ENCODE assay signal across 7 mouse cellular contexts in genomic region chr1:93635580-93636192, GRCm38 (mm10). TPM values are rescaled to one million over a fixed set of nuclear protein-coding genes. Genes with fewer than 3 reads are reported as not detected.
A peak's percentile ranks its signal among the peaks of the same experiment; 100 is the strongest.
DNase-seq lines count a peak whose midpoint lies in the region; ATAC-seq and TF ChIP-seq lines count a peak whose summit lies in the region.

No protein-coding gene starts in this region.

- peak; percentile 99 for DNase-seq in adrenal gland, postnatal 14 days
- DNase-seq in embryonic facial prominence, embryonic 10.5 days (ENCODE audit: low spot score): peak; percentile 98
- DNase-seq in gonadal fat pad, adult 2 months (ENCODE audit: low read depth): peak; percentile 82
- DNase-seq in left cerebral cortex, postnatal 4 days: peak; percentile 99

- 2% methylated on average over 44 of the region's 44 CpGs for WGBS in embryonic facial prominence, embryonic 10.5 days
- WGBS in intestine, postnatal 0 days: under 1% methylated on average over 44 of the region's 44 CpGs
- 2% methylated on average over 44 of the region's 44 CpGs for WGBS in midbrain, embryonic 12.5 days
- under 1% methylated on average over 44 of the region's 44 CpGs for WGBS in small intestine, adult 2 months

- ATAC-seq in intestine, postnatal 0 days: peak; percentile 95
- peak; percentile 99 for ATAC-seq in midbrain, embryonic 12.5 days (ENCODE audit: low FRiP score, low read depth)

- no peaks in the 10 kb centered on the region for H3K9me3 ChIP-seq in embryonic facial prominence, embryonic 10.5 days
- no peaks in the 10 kb centered on the region for H3K9me3 ChIP-seq in intestine, postnatal 0 days (ENCODE audit: control insufficient read depth)
- H3K9me3 ChIP-seq in midbrain, embryonic 12.5 days: no peaks in the 10 kb centered on the region

- H3K27me3 ChIP-seq in embryonic facial prominence, embryonic 10.5 days (replicated peaks; ENCODE audit: low read depth, poor library complexity, severe bottlenecking): no peaks in the 10 kb centered on the region
- no peaks in the 10 kb centered on the region for H3K27me3 ChIP-seq in intestine, postnatal 0 days (replicated peaks; ENCODE audit: control insufficient read depth, insufficient read depth, low read length)
- H3K27me3 ChIP-seq in midbrain, embryonic 12.5 days: no peaks in the 10 kb centered on the region
- H3K27me3 ChIP-seq in small intestine, adult 2 months (ENCODE audit: control insufficient read depth, insufficient read depth, low read length): no peaks in the 10 kb centered on the region

- H3K9ac ChIP-seq in intestine, postnatal 0 days (ENCODE audit: low read depth, low read length): peak overlapping the region; percentile 86
- peak overlapping the region; percentile 87 for H3K9ac ChIP-seq in midbrain, embryonic 12.5 days (replicated peaks)

- H3K4me1 ChIP-seq in embryonic facial prominence, embryonic 10.5 days: peaks cover 25% of the 10 kb centered on the region
- H3K4me1 ChIP-seq in intestine, postnatal 0 days (replicated peaks; ENCODE audit: control insufficient read depth, insufficient read depth, low read length): peaks cover 4% of the 10 kb centered on the region; the same call in 1 of the 2 replicates
- H3K4me1 ChIP-seq in midbrain, embryonic 12.5 days: peaks cover 25% of the 10 kb centered on the region
- peaks cover 13% of the 10 kb centered on the region; the same call in 1 of the 2 replicates for H3K4me1 ChIP-seq in small intestine, adult 2 months (ENCODE audit: control insufficient read depth, insufficient read depth, insufficient read length, low read length)

- peak overlapping the region; percentile 90 for H3K27ac ChIP-seq in embryonic facial prominence, embryonic 10.5 days (replicated peaks)
- peak overlapping the region; percentile 95 for H3K27ac ChIP-seq in intestine, postnatal 0 days (ENCODE audit: low read depth, low read length)
- peak overlapping the region; percentile 83 for H3K27ac ChIP-seq in midbrain, embryonic 12.5 days (replicated peaks)
- H3K27ac ChIP-seq in small intestine, adult 2 months (ENCODE audit: insufficient read depth, low read depth, low read length): peak overlapping the region; percentile 85

- intact Hi-C loops in left cerebral cortex, postnatal 4 days (cut with DNase I): no loop called here

- peak overlapping the region; percentile 90 for H3K4me2 ChIP-seq in intestine, postnatal 0 days (replicated peaks; ENCODE audit: low read depth)
- peak overlapping the region; percentile 85 for H3K4me2 ChIP-seq in midbrain, embryonic 12.5 days (replicated peaks)

- no peak for TF ChIP-seq CTCF in intestine, postnatal 0 days (IDR thresholded peaks at IDR 0.05; ENCODE audit: low read depth)
- no peak for TF ChIP-seq CTCF in small intestine, adult 2 months (IDR thresholded peaks at IDR 0.05; ENCODE audit: extremely low read depth, insufficient read length, insufficient replicate concordance, low read depth, low read length)

- peak; percentile 88 for TF ChIP-seq POLR2A in small intestine, adult 2 months (IDR thresholded peaks at IDR 0.05; ENCODE audit: low read depth, low read length)

- peaks cover 22% of the 10 kb centered on the region for H3K36me3 ChIP-seq in embryonic facial prominence, embryonic 10.5 days (replicated peaks)
- H3K36me3 ChIP-seq in intestine, postnatal 0 days (ENCODE audit: control insufficient read depth, insufficient read depth): peaks cover 6% of the 10 kb centered on the region; the same call in 1 of the 2 replicates
- H3K36me3 ChIP-seq in midbrain, embryonic 12.5 days: peaks cover 3% of the 10 kb centered on the region; the same call in 1 of the 2 replicates
- peaks cover 6% of the 10 kb centered on the region for H3K36me3 ChIP-seq in small intestine, adult 2 months (ENCODE audit: control insufficient read depth, insufficient read depth, low read length)

- peak overlapping the region; percentile 79 for H3K4me3 ChIP-seq in embryonic facial prominence, embryonic 10.5 days
- H3K4me3 ChIP-seq in intestine, postnatal 0 days (ENCODE audit: low read depth, low read length): peak overlapping the region; percentile 84
- peak overlapping the region; percentile 73 for H3K4me3 ChIP-seq in midbrain, embryonic 12.5 days
- peak overlapping the region; percentile 85 for H3K4me3 ChIP-seq in small intestine, adult 2 months (ENCODE audit: low read depth, low read length)

RNA-seq across cellular contexts. Expression of gene Stk25, which starts 22.8 kb away (rescaled TPM):
- total RNA-seq in adrenal gland, postnatal 14 days (2021): 101 and 103 TPM in 2 replicates
- 164 and 174 TPM in 2 replicates for polyA plus RNA-seq in embryonic facial prominence, embryonic 10.5 days (2016; fragmentation: Nextera tagmentation; extraction: Ambion mirVana)
- polyA plus RNA-seq in gonadal fat pad, adult 2 months (2012; rRNA removed): 157 and 178 TPM in 2 replicates
- 116 and 121 TPM in 2 replicates for polyA plus RNA-seq in intestine, postnatal 0 days (2015; fragmentation: Nextera tagmentation; extraction: Ambion mirVana)
- total RNA-seq in left cerebral cortex, postnatal 4 days (2021): 100 to 1,000 TPM; 352 to 377 TPM
- polyA plus RNA-seq in midbrain, embryonic 12.5 days (2016; fragmentation: Nextera tagmentation; extraction: Ambion mirVana): 222 and 240 TPM in 2 replicates
- 217 and 306 TPM in 2 replicates for polyA plus RNA-seq in small intestine, adult 2 months (2012; rRNA removed)

RNA-seq across cellular contexts. Expression of gene Bok, which starts 49.8 kb away (rescaled TPM):
- total RNA-seq in adrenal gland, postnatal 14 days (2021): 9.9 and 12.2 TPM in 2 replicates
- 38.1 and 38.6 TPM in 2 replicates for polyA plus RNA-seq in embryonic facial prominence, embryonic 10.5 days (2016; fragmentation: Nextera tagmentation; extraction: Ambion mirVana)
- 41.9 and 48.6 TPM in 2 replicates for polyA plus RNA-seq in gonadal fat pad, adult 2 months (2012; rRNA removed)
- 54.4 and 57.2 TPM in 2 replicates for polyA plus RNA-seq in intestine, postnatal 0 days (2015; fragmentation: Nextera tagmentation; extraction: Ambion mirVana)
- 10 to 100 TPM; 45.0 to 48.7 TPM for total RNA-seq in left cerebral cortex, postnatal 4 days (2021)
- polyA plus RNA-seq in midbrain, embryonic 12.5 days (2016; fragmentation: Nextera tagmentation; extraction: Ambion mirVana): 40.6 and 43.3 TPM in 2 replicates
- polyA plus RNA-seq in small intestine, adult 2 months (2012; rRNA removed): 57.1 and 106 TPM in 2 replicates

Comparison
In these comparisons a context has a peak if more than half of its experiments do, and no peak if none do; other contexts are left out.
1. Peak in every context shown above with its lines: DNase-seq, ATAC-seq, H3K4me3 ChIP-seq and H3K27ac ChIP-seq.